Mouse (Mus musculus): ENCODE measurements around the gene Nkap.

DNA sequence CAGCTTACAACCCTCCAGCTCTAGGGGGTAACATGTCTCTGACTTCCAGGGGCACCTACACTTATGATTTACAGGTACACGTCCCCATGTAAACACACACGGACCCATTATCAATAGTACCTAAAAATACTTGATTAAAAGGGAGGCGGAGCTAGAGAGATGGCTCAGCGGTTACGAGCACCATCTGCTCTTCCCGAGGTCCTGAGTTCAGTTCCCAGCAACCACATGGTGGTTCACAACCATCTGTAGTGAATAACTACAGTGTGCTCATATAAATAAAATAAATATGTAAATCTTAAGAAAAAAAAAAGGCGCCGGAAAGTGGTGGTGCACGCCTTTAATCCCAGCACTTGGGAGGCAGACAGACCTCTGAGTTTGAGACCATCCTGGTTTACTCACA, 40.9 kb upstream of the Nkap start:
- TF ChIP-seq MAFK (IDR thresholded peaks at IDR 0.05; ENCODE audit: insufficient read depth, low read depth, low read length): no peak
- no peak for TF ChIP-seq ZNF384 (IDR thresholded peaks at IDR 0.05; ENCODE audit: low read depth, low read length)
